Mouse (Mus musculus) kidney, adult 18-20 months (tissue): ENCODE measurements around the gene Pla2g3.

Source experiments
- DNase-seq: peaks from one replicate; pipeline ENCODE4 v3.0.0; 2021

Gene Pla2g3

DNA sequence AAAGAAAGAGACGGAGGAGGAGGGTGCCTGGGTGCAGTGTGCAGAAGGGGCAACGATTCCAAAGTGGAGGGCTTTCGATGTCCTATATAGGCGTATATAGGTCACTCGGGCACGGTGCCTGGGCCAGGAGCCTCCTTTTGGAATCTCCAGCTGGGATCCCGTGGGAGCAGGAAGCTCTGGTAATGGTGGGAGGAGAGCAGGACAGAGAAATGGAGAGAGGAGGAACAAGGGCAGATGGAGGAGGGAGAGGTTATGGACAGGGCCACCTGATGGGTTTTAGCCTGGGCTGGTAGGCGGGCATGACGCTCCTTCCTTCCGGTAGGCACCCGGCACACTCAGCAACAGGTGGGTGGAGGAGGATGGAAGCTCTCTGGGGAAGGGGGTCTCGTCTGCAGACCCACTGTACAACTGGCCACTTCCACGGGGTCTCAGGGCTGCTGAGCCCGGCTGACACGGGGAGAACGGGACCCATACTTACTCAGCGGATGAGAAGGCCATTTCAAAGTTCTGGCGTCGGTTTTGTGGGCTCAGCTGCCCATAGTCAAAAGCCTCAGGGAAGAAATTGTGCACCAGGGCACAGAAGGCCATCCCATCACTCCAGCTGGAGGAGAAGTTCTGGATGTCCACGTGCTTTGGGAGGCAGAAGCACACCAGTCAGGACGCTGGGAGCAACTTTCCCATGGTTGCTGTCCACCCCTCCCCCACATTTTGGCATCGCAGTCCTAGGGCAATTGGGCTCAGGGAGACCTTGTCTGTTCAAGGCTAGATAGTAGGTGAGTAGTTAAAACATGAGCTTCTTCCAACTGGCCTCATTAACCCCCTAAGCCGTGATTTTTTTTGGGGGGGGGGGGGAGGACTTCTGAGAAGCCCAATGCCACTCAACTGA, 33.5 kb downstream of the Pla2g3 start:
- DNase-seq = no peak

DNA sequence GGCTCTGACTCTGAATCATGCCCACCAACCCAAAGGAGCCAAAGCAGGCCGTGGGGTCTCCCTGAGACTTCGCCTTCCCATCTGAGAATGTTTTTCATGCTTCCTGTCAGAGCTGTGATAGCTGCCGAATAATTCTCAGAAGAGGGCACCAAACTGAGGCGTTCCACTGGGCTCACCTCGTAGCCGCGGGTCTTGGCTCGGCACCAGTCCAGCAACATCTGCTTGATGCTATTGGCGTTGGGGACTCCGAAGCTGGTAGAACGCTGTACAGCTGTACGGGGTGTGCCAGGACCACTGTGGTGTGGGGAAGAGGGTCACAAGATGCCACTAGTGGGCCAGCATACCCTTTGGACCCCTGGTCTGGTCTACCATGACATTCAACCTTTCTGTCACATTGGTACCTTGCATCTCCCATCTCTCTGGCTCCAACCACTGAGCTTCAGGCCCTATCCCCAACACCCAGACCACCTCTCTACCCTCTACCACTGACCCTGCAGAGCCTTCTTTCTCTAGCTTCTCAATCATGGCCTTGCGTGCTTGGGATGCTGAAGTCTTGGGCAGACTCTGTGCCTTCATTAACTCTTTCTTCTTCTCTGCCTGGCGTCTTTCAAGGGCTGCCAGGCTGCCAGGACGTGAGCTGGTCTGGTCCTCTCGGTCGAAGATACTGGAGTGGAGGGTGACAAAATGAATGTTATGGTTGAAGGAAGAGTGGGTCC, 34.4 kb downstream of the Pla2g3 start:
- no peak for DNase-seq

DNA sequence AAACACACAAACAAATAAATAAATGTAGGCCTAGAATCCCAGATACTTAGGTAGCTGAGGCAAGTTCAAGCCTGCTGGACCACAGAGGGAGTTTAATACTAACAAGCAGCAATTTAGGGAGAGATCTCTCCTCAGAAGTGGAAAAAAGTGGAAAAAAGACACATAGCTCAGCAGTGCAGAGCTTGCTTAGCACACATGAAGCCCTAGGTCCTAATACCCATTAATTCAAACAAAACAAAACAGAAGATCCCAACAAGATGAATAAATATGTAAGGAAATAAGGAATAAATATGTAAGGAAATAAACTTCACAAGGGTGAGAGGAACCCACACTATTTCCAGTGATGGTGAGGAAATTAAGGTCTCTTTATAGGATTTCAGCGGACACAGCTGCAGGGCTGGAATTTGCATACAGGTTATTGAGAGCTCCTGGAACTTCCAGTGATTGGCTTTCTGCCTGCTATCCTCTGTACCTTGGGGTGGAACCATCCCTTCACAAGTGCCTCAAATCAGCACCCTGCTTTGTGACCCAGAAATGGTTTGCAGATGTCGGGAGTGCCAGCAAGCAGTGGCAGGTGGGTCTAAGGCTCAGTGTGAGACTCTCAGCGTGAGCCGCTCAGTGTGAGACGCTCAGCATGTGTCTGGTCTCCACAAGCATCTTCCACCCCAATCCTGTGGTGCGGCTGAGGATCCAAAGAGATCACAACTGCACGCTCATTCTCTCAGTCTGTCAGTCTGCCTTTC, 35.9 kb downstream of the Pla2g3 start:
- DNase-seq = no peak

DNA sequence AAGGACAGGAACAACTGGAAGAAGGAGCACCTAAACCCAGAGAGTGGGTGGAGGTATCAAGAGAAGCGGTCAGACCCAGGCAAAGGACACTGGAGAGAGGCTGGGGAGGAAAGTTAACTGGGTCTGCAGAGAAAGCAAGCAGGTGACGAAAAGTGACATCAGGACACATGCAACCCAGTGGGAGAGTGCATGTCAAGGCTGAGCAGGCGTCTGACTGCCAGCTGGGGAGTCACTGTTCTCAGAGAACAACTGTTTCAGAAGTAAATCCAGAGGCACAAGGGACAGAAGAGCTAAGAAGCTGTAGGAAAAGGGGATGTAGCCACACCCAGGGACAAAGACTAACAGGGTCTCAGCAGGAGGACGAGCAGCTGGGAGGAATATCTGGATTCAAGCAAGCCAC, 37.5 kb downstream of the Pla2g3 start:
- DNase-seq = no peak

DNA sequence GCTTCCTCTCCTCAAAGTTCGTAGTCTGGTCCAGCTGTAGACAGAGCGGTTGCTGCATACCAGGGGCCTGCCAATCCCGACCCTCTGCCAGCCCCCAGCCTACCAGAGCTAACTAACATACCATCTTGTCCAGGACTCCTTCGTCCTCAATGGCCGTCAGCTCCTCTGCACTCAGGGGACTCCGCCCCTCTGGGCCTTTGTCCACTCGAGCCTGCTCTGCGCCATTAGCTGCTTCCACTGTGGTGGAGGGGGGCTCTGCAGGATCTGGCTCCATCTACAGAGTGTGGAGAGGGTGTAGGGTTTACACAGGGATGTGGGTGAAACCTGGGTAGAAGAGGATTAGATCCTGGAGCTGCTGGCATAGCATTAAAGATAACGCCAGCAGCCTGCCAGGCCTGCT, 38.1 kb downstream of the Pla2g3 start:
- DNase-seq = no peak

DNA sequence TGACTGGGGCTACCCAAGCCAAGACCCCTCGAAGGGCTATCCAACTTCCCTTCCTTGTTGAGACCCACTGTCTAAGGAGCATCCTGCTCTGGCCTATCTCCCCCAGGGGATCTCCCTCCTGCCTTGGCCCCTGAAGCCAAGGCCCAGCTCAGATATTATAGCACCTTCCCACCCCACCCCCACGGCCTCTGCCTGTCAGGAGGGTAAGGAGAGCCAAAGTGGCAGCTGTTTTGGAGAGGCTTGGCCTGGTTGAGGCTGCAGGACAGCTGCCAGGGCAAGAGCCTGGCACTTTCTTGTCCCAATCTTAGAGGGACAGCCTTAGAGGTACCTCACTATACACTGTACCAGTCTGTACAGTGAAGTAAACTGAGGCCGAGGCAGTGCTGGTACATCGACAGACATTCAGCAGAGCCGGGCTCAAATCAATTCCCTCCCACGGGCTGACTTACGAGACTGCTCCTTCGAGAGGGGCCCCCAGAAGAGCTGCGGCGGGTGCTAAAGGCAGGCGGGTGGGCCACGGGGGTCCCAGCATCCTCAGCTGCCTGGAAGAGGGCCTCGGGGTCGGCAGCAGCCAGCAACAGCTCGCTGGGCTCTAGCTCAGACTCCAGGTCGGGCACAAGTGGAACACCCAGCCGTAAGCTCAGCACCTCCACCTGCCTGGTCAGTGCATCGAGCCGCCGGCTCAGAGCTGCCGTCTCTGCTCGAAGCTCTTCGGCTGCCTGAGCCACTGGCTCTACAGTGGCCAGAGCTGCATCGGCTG, 39.1 kb downstream of the Pla2g3 start:
- DNase-seq = no peak

DNA sequence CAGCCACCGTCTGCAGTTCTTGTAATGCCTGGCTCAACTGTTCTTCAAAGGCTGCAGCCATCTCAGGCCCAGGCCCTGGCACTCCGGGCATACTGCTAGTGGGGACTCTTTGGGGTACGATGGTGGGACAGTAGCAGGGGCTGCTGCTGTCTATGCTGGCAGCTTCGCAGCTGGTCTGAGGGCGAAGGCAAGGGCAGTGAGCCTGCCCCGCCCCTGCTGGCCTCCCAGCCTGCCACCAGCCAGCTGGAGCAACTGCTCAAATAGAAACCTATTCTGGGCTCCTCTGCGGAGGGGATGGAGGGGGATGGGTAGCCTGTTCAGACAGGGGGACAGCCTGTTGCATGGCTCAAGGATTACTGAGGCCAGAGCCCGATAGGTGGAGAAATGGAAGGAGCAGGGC, 39.7 kb downstream of the Pla2g3 start:
- DNase-seq = no peak

DNA sequence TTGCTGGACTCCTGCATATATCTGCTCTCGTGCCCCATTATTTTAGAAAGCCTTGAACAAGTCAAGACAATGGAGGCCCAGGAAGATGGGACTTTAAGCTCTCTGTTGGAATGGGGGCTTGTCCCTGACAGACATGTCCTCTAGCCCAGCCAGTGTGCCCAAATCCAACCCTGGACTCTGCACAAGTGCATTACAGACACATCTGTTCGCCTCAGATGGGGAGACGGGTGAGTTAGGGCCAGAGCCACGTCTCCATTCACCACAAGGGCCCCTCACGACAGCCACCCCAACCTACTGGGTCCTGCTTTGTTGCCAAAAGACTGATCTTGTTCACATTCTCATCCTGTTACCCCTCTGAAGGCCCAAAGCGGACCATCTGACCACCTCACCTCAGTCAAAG, 40.1 kb downstream of the Pla2g3 start:
- DNase-seq = no peak

DNA sequence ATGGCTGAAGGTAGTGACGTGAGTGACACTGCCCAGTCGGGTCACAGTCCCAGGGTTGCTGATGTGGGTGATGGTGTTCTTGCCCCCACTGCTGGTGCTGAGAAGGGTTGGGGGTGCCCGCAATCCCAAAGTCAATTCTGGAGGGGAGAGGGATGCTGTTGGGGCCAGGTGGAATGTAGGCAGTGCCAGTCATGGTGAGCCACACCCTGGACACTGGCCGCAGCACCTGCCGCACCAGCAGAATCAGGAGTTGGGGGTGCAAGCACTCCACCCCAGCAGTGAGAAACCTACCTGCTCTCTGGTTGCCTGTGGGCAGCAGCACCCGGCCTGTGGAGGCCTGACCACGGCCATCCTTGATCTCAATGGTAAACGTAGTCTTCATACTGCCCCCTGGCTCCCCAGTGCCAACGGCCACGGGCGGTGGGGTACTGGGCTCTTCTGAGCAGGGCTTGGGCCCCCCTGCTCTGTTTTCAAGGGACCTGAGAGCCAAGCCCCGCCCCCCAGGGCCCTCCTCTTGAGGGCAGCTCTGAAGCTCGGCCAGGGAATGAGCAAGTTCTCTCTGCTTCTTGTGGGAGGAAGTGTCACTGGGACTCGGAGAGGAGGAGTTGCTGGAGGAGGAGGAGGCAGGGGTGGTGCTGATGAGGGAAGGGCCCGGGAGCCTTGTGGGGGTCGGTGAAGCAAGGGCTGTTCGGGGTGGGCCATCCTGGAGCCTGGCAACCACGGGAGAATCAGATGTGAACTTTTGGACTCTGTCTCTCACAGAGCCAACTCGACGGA, 41.6 kb downstream of the Pla2g3 start:
- DNase-seq = no peak

DNA sequence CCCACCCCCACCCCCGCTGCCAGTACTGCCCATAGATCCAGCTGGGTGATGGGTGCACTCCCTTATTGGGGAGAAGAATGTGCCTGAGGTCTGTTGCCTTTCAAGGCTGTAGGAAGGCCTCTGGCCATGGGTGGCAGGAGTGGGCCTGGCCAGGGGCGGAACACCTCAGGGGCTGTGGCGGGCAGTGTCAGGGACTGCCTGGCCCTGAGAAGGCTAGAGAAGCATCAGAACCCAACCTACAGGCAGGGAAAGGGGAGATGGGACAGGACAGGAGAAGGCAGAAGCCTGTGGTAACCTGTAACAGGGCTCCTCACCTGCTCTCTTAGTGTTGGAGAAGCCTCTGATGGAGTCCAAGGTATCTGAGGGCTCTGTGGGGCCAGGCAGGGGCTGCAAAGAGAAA, 42.6 kb downstream of the Pla2g3 start:
- no peak for DNase-seq

DNA sequence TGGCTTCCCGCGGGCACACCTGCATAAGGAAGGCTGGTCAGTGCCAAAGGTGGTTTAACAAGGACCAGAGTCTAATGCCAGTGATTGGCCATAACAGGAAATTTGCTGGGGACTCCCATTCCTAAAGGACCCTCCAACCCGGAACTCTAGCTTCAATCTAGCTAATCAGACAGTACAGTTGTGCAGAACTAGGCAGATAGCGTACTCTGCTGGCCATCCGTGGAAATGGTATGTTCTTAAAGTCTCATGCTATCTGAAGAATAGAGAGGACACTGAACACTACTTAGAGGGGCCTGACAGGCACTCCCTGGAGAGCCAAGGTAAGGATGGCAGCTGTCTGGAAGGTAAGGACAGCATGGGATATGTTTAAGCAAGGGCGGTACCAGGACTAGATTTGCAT, 43.5 kb downstream of the Pla2g3 start:
- DNase-seq = no peak

DNA sequence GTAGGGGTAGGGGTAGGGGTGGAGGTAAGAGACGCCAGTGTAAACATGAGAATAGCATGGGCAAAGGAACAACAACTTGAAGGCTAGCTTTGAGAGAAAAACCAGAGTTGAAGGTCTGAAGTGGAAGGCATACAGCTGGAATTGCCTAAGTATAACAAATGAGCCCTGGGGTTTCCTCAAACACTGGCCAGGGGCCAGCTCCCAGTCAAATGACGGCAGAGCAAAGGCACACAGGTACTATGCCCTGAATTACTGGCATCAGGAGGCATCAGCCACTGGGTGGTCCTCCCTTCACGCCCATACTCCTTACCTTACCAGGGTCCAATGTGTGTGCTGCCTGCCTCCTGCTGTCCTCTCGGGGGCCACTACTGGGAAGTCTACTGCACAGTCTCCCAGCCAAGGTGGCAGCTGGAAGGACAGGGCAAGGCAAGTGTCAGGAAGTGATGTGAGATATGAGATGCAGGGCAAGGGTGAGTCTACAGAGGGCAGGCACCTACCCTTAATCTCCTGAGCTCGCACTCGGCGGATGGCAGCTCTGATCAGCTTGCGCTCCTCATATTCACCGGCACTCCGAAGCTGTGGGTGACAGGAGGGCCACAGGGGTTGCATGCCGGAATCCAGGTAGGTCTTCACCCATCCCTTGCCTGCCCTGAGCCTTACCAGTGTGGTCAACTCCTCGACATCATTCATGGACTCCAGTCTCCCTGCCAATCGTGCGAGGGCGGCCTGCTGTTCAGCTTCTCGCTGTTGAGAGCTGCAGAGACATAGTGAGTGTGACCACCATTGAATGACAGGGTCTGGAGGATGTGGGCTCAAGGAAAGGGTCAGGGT, 44.2 kb downstream of the Pla2g3 start:
- DNase-seq = no peak

DNA sequence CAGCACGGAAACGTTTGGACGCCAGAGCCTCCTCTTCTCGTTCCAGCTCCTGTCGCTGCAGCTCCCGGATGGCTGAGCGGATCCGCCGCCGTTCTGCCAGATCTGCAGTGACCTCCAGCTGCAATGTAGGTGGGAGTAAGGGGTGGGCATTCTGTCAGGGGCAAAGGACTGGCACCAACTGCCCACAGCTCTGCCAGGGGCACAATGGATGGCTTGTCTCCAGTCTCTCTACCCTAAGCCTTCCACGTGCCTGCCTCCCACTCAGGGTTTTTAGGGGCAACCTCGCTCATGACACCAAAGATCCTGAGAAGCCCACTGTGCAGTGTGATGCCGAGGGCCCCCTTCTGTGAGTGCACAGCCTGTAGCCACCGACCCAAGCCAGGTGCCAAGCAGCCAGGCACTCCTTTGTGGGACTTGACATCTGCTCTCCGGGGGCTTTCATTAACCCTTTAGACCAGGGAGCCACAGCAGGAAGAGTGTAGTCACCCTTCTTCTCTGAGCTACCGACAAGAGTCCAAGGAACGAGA, 45.4 kb downstream of the Pla2g3 start:
- DNase-seq = no peak

DNA sequence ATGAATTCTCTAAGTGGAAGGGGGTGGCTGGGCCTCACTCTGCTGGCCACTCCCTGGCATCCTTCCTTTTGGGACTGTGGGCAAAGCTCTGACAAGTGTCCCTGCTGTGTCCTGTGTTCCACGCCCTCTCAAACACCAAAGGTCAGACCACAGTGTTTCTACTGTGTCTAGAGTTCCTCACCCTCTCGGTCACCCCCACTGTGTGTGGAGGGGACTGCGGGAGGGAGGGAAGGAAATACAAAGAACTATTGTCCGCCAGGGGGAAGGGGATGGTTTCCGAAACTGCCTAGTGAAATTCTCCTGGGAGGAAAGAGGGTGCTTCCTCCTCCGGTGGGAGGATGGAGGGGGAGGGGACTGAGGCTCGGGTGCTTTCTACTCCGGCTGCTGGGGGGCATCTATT, 46.9 kb downstream of the Pla2g3 start:
- DNase-seq = no peak

DNA sequence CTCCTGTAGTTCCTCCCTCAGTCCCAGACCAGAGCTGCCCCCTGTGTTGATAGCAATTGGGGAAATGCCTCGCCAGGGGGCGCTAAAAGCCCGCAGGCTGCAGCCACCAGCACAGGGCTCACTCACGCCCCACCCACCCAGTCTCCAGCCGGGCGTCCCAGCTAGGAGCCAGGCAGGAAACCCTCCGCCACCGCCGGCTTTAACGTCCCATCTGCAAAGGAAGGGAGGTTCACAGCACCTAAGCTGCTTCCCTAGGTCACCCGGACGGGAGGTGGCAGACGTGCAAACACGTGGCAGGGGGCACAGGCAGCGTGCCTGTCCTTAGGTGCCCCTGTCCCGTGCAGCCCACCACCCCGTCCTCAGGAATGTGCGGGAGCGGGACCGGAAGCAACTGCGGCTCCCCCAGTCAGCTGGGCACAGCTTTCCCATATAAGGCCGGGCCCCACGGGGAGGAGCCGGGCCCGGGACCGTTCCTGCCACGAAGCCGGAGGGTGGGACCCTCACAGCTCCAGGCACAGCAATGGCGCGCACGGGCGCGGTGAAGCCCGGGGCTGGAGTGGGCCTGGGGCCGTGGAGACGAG, 47.4 kb downstream of the Pla2g3 start:
- DNase-seq = peak; percentile 96

DNA sequence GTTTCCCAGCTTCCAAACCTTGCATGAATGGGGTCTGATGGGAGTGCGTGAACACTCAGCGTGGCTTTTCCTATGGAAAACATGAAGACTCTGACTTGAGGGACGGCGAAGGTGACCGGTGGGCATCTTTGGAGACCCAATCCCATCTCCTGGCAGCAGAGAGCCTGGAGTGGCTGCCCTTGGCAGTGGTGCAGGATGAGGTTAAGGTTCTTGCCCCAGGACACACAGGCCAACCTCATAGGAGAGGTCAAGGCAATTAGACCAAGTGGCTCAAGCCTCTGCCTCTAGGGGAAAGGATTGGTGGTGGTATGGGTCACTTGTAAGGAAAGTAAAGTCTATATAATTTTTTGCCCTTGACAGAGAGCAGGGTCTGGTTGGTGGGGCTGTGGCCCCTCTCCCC, 48.0 kb downstream of the Pla2g3 start:
- DNase-seq = no peak

DNA sequence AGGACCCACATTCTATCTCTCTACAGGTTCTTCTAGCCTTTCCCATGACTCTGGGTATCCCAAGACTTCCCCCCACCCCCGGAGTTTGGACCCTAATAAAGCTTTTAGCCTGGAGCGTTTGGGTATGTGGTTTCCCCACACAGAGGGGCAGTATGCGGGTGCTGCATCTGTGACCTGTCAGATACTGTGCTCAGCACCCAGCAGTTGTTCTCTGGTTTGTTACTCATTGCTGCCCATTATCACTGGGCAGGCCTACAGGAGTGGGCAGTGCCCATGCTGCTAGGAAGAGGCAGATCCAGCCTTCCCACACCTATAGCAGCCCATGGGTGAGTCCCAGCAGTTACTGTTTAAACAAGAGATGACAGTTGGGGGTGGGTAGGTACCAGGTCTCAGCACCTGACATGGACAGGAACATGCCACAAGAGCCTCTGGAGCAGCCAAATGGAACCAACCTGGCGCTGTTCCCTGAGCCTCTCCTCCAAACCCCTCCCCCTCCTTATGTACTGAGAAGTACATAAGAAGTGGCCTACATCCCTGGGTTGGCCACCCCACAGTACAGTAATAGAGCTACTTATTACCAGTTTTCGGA, 48.8 kb downstream of the Pla2g3 start:
- peak; percentile 88 for DNase-seq

DNA sequence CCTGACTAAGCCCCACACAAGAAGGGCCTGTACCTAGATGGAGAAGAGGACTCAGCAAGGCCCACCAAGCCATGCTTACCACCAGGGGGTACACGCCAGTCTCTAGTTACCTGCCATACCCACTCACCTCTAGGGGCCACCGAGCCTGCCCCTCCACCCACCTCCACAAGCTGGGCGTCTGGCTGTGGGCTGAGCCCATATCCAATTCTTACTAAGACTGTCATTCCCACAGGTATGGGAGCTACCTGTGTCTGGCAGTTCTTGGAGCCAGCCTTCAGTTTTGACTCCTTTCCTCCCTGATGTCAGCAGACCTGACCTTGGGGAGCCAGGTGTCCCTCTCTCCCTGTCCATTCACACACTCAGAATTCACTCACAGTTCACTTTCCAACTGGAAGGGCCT, 49.6 kb downstream of the Pla2g3 start:
- DNase-seq = peak; percentile 40

DNA sequence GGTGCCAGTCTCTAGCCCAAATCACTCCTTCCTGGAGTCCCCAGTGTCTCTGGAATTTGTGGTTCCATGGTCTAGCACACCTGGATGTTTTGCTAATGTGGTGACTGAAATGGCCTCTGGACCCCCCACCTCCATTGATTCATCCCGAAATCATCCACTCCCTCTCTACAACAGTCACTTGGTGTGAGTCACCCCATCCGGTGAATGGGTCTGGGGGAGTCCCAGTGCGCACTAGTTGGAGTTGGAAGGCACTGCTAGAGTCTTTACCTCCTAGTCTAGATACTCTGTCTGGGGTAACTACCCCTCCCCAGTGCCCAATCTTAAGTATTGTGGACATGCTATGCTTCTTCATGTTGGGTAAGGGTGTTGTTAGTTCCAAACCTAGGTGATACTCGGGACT, 50.3 kb downstream of the Pla2g3 start:
- no peak for DNase-seq
